Mouse (Mus musculus) cerebellum, adult 9-11 months (tissue): Measurements from ENCODE around the gene Spata18.
A peak's percentile ranks its signal among the peaks of the same experiment; 100 is the strongest.

Experiments
- DNase-seq: peaks from one replicate; pipeline ENCODE4 v3.0.0; 2022

Gene Spata18

GRCm38 (mm10) chr5:73651061-73651854 lies at the start of gene Spata18:
Gene Spata18 (plus strand): TSS chr5:73651379.
- DNase-seq: no peak

- no peak for DNase-seq
Measured at GRCm38 (mm10) chr5:73602865-73603264, 48.3 kb upstream of the Spata18 start.

GRCm38 (mm10) chr5:73604542-73604941 lies 46.6 kb upstream of the Spata18 start:
- no peak for DNase-seq

- no peak for DNase-seq
Measured at GRCm38 (mm10) chr5:73604964-73605363, 46.2 kb upstream of the Spata18 start.

- DNase-seq: no peak
Measured at GRCm38 (mm10) chr5:73611071-73611470, 40.1 kb upstream of the Spata18 start.

GRCm38 (mm10) chr5:73613296-73613695 lies 37.9 kb upstream of the Spata18 start:
- no peak for DNase-seq

GRCm38 (mm10) chr5:73615211-73615610 lies 36.0 kb upstream of the Spata18 start:
- no peak for DNase-seq

- no peak for DNase-seq
Measured at GRCm38 (mm10) chr5:73618969-73619368, 32.2 kb upstream of the Spata18 start.

GRCm38 (mm10) chr5:73625505-73625904 lies 25.7 kb upstream of the Spata18 start:
- no peak for DNase-seq

GRCm38 (mm10) chr5:73626842-73627241 lies 24.3 kb upstream of the Spata18 start:
- DNase-seq: no peak

- DNase-seq: no peak
Measured at GRCm38 (mm10) chr5:73627559-73627958, 23.6 kb upstream of the Spata18 start.

- DNase-seq: no peak
Measured at GRCm38 (mm10) chr5:73627991-73628390, 23.2 kb upstream of the Spata18 start.

- no peak for DNase-seq
Measured at GRCm38 (mm10) chr5:73630141-73630540, 21.0 kb upstream of the Spata18 start.

- no peak for DNase-seq
Measured at GRCm38 (mm10) chr5:73631001-73631558, 20.1 kb upstream of the Spata18 start.

- no peak for DNase-seq
Measured at GRCm38 (mm10) chr5:73632291-73632690, 18.9 kb upstream of the Spata18 start, which contains the start of gene Lrrc66. Gene Lrrc66 (minus strand): TSS chr5:73632526.

- DNase-seq: no peak
Measured at GRCm38 (mm10) chr5:73633141-73633540, 18.0 kb upstream of the Spata18 start.

GRCm38 (mm10) chr5:73637337-73638107 lies 13.7 kb upstream of the Spata18 start:
- DNase-seq: no peak

GRCm38 (mm10) chr5:73641058-73641457 lies 10.1 kb upstream of the Spata18 start:
- DNase-seq: no peak

GRCm38 (mm10) chr5:73642091-73642490 lies 9.1 kb upstream of the Spata18 start:
- no peak for DNase-seq

GRCm38 (mm10) chr5:73647261-73647900 lies 3.8 kb upstream of the Spata18 start, which contains the start of gene Sgcb:
Gene Sgcb (minus strand): TSS chr5:73647790.
- DNase-seq: peak; percentile 89

- no peak for DNase-seq
Measured at GRCm38 (mm10) chr5:73650365-73650964, 714 bp upstream of the Spata18 start.

GRCm38 (mm10) chr5:73651855-73652201 lies 649 bp downstream of the Spata18 start:
- DNase-seq: no peak

- DNase-seq: no peak
Measured at GRCm38 (mm10) chr5:73666695-73667094, 15.5 kb downstream of the Spata18 start.
